Mouse (Mus musculus) erythroblast, embryonic 14.5 days (primary cell): Measurements from ENCODE around the gene Eif4a2. TPM values are rescaled to one million over a fixed set of nuclear protein-coding genes. Genes with fewer than 3 reads are reported as not detected.
A peak's percentile ranks its signal among the peaks of the same experiment; 100 is the strongest.
"Not testable (repeated sequence)": the region's sequence is repeated elsewhere in the genome, so short reads cannot be mapped to it uniquely, and the experiment has no call there.

Experiments
- H3K27me3 ChIP-seq: 2 replicates; pipeline ENCODE4 v1.6.1; 2012; ENCODE audit warnings: inconsistent platforms; ENCODE audit not compliant: control insufficient read depth
- H3K36me3 ChIP-seq: 2 replicates; pipeline ENCODE4 v1.6.1; 2012; ENCODE audit warnings: mild to moderate bottlenecking, inconsistent platforms; ENCODE audit not compliant: control insufficient read depth
- H3K4me1 ChIP-seq: 2 replicates; pipeline ENCODE4 v1.6.1; 2012; ENCODE audit warnings: inconsistent platforms; ENCODE audit not compliant: control insufficient read depth
- H3K4me3 ChIP-seq: replicated peaks from 2 replicates; pipeline ENCODE3; 2012; ENCODE audit warnings: moderate library complexity, mild to moderate bottlenecking, inconsistent platforms
- H3K9me3 ChIP-seq: 2 replicates; pipeline ENCODE4 v1.6.1; 2012; ENCODE audit warnings: low read length, inconsistent platforms, mixed read lengths; ENCODE audit not compliant: control insufficient read depth
- GATA1 ChIP-seq: IDR thresholded peaks from 2 replicates; pipeline ENCODE4 v1.6.1; 2012; ENCODE audit warnings: low read length, inconsistent platforms, mixed read lengths
- TAL1 ChIP-seq: IDR thresholded peaks from 3 replicates; pipeline ENCODE4 v1.6.1; 2012; ENCODE audit warnings: low read length, inconsistent platforms, mixed read lengths
- polyA plus RNA-seq: library from polyadenylated mRNA; stranded (reverse); fragments of >175 nt; gene quantifications from 2 replicates; pipeline ENCODE4 v1.2.3, GENCODE M21; 2012

The Eif4a2 gene
- polyA plus RNA-seq = 0.41 and 0.50 TPM in 2 replicates

DNA sequence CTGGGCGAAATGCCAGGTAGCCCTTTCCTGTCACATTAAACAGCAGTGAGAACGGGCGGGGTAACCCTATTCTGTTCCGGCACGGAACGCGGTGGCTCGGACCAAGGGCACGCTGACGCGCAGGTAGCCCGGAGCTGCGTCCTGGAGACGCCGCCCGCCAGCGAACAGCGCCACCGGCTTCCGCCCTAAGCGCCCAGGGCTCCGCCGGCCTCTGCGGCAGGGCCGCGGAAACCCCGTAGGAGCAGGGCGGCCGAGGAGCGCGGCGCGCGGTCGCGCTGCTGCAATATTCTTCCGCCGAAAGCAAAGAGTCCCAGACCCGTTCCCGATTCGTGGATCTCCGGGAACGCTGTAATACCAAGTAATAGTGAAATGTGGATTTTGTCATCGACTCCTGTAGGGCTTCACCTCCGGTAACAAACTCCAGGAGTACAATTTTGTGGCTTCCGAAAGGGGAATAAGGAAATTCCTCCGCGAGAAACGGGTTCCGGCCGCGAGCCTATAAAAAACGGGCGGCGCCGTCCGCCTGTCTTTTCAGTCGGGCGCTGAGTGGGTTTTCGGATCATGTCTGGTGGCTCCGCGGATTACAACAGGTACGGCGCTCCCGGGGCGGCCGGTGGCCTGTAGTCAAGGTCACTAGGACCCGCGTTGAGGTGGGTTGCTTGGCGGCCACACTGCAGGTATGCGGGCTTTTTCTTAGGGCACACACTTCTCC, at the start of gene Eif4a2:
TSS of gene Eif4a2 (plus strand) at position 214 of the 712 bp plus-strand sequence.
- Histone ChIP-seq H3K4me1 (peaks cover 46% of the 10 kb centered on the region), H3K4me3 (peak within 1 kb of the TSS; percentile 85), H3K9me3 (no peaks in the 10 kb centered on the region), H3K36me3 (peaks cover 43% of the 10 kb centered on the region), H3K27me3 (no peaks in the 10 kb centered on the region)
- no peak for TF ChIP-seq GATA1
- no peak for TF ChIP-seq TAL1

DNA sequence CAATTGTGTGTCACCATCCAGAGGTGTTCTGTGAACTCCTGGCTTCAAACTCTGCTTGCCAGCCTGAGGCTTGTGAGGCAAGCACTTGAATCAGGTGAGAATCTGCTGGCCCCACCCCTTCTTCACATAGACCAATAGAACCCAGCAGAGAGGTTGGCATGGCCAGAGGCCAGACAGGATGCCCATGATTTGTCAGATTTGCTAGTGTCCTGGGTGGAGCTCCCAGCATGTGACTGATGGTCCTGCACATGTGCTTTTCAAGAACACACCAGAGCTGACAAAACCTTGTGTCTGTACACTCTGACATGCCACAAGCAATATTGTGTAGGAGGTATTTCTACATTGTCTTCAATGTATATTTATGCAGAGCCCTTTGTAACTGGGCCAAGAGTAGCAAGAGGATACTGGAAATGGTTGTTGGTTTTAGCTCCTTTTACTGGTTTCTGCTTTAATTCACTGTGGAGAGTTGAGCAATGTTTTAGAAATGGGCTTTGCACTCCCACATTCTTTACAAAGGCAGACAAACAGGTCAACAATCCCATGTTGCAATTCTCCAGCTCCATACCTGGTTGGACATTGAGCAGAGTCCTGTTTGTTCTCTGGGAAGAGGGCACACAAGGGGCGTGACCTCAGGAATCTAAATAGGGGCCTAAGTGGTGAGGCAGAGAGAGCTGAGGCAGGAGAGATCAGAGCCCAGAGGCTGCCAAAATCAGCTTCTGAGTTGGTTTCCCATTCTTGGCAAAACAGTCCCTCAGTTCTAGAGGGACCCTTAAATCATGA, 49.4 kb upstream of the Eif4a2 start, which contains the start of gene Kng1:
TSS of gene Kng1 (plus strand) at position 198 of the 780 bp plus-strand sequence.
- H3K9me3 ChIP-seq, H3K36me3 ChIP-seq, H3K4me1 ChIP-seq, H3K27me3 ChIP-seq: not testable (repeated sequence)
- peak within 1 kb of the TSS; percentile 41 for H3K4me3 ChIP-seq

GRCm38 (mm10) chr16:23059630-23060029, 47.6 kb upstream of the Eif4a2 start:
- H3K36me3 ChIP-seq, H3K4me1 ChIP-seq, H3K27me3 ChIP-seq, H3K4me3 ChIP-seq, H3K9me3 ChIP-seq: not testable (repeated sequence)

DNA sequence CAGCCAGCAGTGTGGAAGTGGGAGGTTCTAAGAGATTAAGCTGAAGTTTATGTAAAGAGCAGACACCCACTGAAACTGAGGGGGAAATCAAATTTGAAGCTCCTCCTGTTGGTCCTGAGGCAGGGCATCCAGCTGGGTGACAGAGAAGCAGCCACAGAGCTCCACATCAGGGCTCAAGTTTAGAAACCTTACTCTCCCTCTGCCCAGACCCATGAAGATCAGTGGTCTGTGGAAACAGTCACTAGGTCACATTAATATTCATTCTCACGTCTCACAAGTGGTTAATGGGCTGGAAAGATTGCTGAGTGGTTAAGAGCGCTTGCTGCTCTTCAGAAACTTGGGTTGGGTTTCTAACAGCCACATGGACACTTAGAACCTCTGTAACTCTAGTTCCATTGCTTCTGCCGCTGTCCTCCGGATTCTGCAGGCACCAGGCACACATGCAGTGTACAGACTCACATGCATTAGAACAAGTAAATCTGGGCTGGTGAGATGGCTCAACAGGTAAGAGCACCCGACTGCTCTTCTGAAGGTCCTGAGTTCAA, 46.4 kb upstream of the Eif4a2 start:
- H3K36me3 ChIP-seq, H3K27me3 ChIP-seq, H3K9me3 ChIP-seq, H3K4me3 ChIP-seq, H3K4me1 ChIP-seq: not testable (repeated sequence)

DNA sequence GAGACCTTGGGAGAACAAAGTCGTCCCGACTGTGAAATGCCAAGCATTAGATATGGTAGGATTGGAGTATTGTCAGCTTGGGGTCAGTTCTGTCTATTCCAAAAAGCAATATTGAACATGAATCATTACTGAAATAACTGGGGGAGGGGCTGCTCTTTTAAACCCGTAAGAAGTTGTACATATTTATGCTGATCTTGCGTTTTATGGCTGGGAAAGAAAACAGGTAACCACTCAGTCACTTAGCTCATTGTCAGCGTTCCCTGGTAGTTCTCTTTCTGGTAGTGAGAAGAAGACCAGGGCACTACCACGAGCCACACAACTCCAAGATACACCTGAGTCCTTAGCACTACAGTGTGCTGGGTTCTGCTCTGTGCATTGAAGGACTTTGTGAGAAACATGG, 29.7 kb upstream of the Eif4a2 start:
- H3K4me1 ChIP-seq, H3K27me3 ChIP-seq, H3K9me3 ChIP-seq, H3K36me3 ChIP-seq, H3K4me3 ChIP-seq: not testable (repeated sequence)

DNA sequence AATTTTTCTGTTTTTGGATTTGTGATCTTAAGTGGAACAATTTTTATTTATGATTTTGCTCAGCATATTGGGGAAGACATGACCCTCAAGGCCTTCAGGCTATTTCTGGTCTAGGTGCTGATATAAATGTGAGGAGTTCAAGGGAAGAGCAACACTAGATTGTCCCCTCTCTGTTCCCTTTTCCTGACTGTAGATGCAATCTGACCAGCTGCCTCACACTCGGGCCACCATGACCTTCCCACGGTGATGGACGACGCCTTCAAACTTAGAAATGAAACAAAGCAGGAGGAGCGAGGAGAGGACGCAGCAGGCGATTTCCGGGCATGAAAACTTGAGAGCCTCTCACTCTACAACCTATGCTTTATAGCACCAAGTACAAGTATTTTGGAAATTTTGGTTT, 20.1 kb upstream of the Eif4a2 start:
- H3K36me3 ChIP-seq, H3K9me3 ChIP-seq, H3K4me1 ChIP-seq, H3K27me3 ChIP-seq, H3K4me3 ChIP-seq: not testable (repeated sequence)

GRCm38 (mm10) chr16:23087712-23088111, 19.5 kb upstream of the Eif4a2 start:
- not testable (repeated sequence) for H3K27me3 ChIP-seq, H3K36me3 ChIP-seq, H3K4me1 ChIP-seq, H3K4me3 ChIP-seq, H3K9me3 ChIP-seq

DNA sequence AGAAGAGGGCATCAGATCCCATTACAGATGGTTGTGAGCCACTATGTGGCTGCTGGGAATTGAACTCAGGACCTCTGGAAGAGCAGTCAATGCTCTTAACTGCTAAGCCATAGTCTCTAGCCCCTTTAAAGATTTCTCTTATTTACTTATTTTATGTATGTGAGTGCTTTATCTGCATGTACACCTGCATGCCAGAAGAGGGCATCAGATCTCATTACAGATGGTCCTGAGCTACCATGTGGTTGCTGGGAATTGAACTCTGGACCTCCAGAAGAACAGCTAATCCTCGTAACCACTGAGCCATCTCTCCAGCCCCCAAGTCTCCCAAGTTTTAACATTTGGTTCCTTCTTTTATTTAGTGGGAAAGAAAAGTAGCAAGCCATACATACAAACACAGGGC, 18.8 kb upstream of the Eif4a2 start:
- not testable (repeated sequence) for H3K27me3 ChIP-seq, H3K36me3 ChIP-seq

DNA sequence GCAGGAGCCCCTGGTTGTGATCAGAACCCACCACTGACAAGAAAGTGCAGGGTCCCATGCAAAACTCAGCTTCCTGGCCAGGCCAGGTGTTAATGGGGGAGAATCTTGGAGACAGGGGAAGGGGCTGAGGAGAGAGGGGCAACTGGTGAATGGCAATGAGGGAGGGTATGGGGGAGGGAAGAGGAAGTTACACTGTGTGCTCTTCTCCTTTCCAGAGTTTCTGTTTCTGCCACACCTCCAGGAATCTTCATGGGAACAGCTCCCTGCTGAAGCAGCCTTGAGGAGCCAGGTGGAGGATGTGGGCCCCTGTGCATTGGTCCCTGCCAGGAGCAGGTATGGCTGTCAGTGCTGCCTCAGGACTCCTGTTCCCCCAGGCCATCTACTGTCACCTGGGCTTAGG, 15.9 kb upstream of the Eif4a2 start:
- H3K27me3 ChIP-seq, H3K36me3 ChIP-seq, H3K9me3 ChIP-seq, H3K4me3 ChIP-seq, H3K4me1 ChIP-seq: not testable (repeated sequence)

More for the DNA sequence above, 18.8 kb upstream of the Eif4a2 start:
- H3K4me1 ChIP-seq, H3K4me3 ChIP-seq, H3K9me3 ChIP-seq: not testable (repeated sequence)

GRCm38 (mm10) chr16:23093321-23093953, 13.8 kb upstream of the Eif4a2 start:
- H3K4me3 ChIP-seq = no peak overlapping the region
- H3K36me3 ChIP-seq = no peaks in the 10 kb centered on the region
- H3K4me1 ChIP-seq = no peaks in the 10 kb centered on the region
- TF ChIP-seq GATA1 (no peak), TAL1 (no peak)
- no peaks in the 10 kb centered on the region for H3K27me3 ChIP-seq
- no peaks in the 10 kb centered on the region for H3K9me3 ChIP-seq
